Mouse (Mus musculus): Measurements from ENCODE around the gene Clstn2. TPM values are rescaled to one million over a fixed set of nuclear protein-coding genes. Genes with fewer than 3 reads are reported as not detected.

The Clstn2 gene
- polyA plus RNA-seq, 1 experiment from 2014 or later: 0.79 TPM

- Histone ChIP-seq H3K4me3 (no peak overlapping the region), H3K27ac (no peak overlapping the region), H3K9me3 (replicated peaks) (no peaks in the 10 kb centered on the region), H3K36me3 (no peaks in the 10 kb centered on the region), H3K27me3 (ENCODE audit: low read depth, poor library complexity, severe bottlenecking) (no peaks in the 10 kb centered on the region), H3K4me1 (no peaks in the 10 kb centered on the region)
- DNase-seq (ENCODE audit: low spot score): no peak
- WGBS: 95% methylated on average over 3 of the region's 3 CpGs
Observed at GRCm38 (mm10) chr9:97727715-97728486, 305.1 kb downstream of the Clstn2 start.

- H3K4me1 ChIP-seq: no peaks in the 10 kb centered on the region
- no peaks in the 10 kb centered on the region for H3K9me3 ChIP-seq (replicated peaks)
- no peak for DNase-seq (ENCODE audit: low spot score)
- no peak overlapping the region for H3K27ac ChIP-seq
- H3K4me3 ChIP-seq: no peak overlapping the region
- no peaks in the 10 kb centered on the region for H3K36me3 ChIP-seq
- no peaks in the 10 kb centered on the region for H3K27me3 ChIP-seq (ENCODE audit: low read depth, poor library complexity, severe bottlenecking)
Observed at GRCm38 (mm10) chr9:97717728-97718127, 315.3 kb downstream of the Clstn2 start.

DNA sequence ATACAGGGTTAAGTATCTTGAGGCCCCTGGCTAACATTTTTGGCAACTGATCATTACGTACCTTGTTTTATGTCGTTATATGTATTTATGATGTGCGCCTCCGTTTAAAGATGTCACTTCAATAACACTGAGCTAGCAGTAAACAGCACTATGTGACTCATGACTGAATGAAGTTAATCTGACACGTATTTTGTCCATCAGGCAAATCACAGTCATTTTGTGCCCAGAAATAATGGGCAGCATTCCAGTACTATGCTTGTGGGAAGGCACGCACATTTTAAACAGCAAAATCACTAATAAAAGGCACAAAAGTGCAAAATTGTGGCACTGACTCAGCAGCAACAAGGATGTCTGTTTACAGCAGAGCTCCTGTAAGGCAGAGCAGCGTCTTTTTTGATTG is 316.0 kb downstream of the Clstn2 start:
- DNase-seq (ENCODE audit: low spot score): no peak
- 89% methylated on average over 7 of the region's 7 CpGs for WGBS
- no peaks in the 10 kb centered on the region for H3K4me1 ChIP-seq
- no peaks in the 10 kb centered on the region for H3K27me3 ChIP-seq (ENCODE audit: low read depth, poor library complexity, severe bottlenecking)
- no peak overlapping the region for H3K4me3 ChIP-seq
- no peaks in the 10 kb centered on the region for H3K36me3 ChIP-seq
- no peak overlapping the region for H3K27ac ChIP-seq
- H3K9me3 ChIP-seq (replicated peaks): no peaks in the 10 kb centered on the region

DNA sequence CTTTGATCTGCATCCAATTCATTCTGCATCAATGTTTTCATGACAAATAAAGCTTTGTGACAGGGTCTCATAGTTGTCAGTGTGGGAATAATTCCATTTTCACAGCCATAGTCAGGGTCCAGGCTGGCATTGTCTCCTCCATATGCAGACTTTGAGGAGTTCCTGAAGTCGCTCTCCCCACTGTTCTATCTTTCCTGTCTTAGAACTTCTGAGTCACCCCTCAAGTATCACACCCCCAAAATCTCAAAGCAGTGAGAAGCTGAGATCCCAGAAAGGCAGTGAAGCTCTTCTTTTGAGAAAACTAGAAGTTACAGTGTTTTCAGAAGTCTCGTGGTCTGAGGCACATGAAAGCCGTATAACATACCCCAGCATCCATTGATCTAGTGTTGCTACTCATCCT is 320.1 kb downstream of the Clstn2 start:
- H3K27ac ChIP-seq: no peak overlapping the region
- 91% methylated on average over 3 of the region's 3 CpGs for WGBS

GRCm38 (mm10) chr9:97703901-97704503 is 329.0 kb downstream of the Clstn2 start:
- H3K27me3 ChIP-seq (ENCODE audit: low read depth, poor library complexity, severe bottlenecking): no peaks in the 10 kb centered on the region
- no peaks in the 10 kb centered on the region for H3K4me1 ChIP-seq
- 94% methylated on average over 4 of the region's 4 CpGs for WGBS
- no peak for DNase-seq (ENCODE audit: low spot score)
- no peaks in the 10 kb centered on the region for H3K36me3 ChIP-seq
- H3K4me3 ChIP-seq: no peak overlapping the region
- H3K9me3 ChIP-seq (replicated peaks): no peaks in the 10 kb centered on the region
- H3K27ac ChIP-seq: no peak overlapping the region

More for the DNA sequence above, 320.1 kb downstream of the Clstn2 start:
- DNase-seq (ENCODE audit: low spot score): no peak
- no peak overlapping the region for H3K4me3 ChIP-seq
- H3K4me1 ChIP-seq: no peaks in the 10 kb centered on the region
- no peaks in the 10 kb centered on the region for H3K36me3 ChIP-seq
- H3K9me3 ChIP-seq (replicated peaks): no peaks in the 10 kb centered on the region
- H3K27me3 ChIP-seq (ENCODE audit: low read depth, poor library complexity, severe bottlenecking): no peaks in the 10 kb centered on the region

- Histone ChIP-seq H3K9me3 (replicated peaks) (no peaks in the 10 kb centered on the region), H3K4me3 (no peak overlapping the region), H3K4me1 (no peaks in the 10 kb centered on the region), H3K27me3 (ENCODE audit: low read depth, poor library complexity, severe bottlenecking) (no peaks in the 10 kb centered on the region), H3K27ac (no peak overlapping the region), H3K36me3 (no peaks in the 10 kb centered on the region)
- DNase-seq (ENCODE audit: low spot score): no peak
- 90% methylated on average over 2 of the region's 2 CpGs for WGBS
Observed at GRCm38 (mm10) chr9:97702989-97703388, 330.0 kb downstream of the Clstn2 start.

GRCm38 (mm10) chr9:97699983-97700382 is 333.0 kb downstream of the Clstn2 start:
- no peaks in the 10 kb centered on the region for H3K9me3 ChIP-seq (replicated peaks)

DNA sequence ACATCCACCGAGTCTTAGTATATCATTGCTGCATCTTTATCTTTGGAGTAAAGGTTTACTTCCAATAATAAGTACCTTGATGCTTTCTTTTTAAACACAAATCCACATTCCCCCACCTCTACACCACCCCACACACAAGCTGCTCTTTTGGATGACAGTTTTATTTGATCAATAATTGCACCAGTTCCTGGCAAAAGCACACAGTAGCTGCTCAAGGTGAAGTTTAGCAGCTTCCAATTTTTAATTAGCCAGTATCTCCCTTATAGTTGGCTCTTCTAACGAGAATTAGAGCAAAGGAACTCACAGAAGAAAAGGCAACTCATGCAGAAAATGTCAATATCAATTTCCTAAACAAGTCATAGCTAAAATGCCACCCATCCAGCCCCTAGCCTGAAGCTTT is 334.0 kb downstream of the Clstn2 start:
- no peak overlapping the region for H3K4me3 ChIP-seq
- no peaks in the 10 kb centered on the region for H3K9me3 ChIP-seq (replicated peaks)
- 85% methylated on average over 2 of the region's 2 CpGs for WGBS
- no peaks in the 10 kb centered on the region for H3K27me3 ChIP-seq (ENCODE audit: low read depth, poor library complexity, severe bottlenecking)
- H3K36me3 ChIP-seq: no peaks in the 10 kb centered on the region
- H3K27ac ChIP-seq: no peak overlapping the region
- DNase-seq (ENCODE audit: low spot score): no peak
- H3K4me1 ChIP-seq: no peaks in the 10 kb centered on the region

More at GRCm38 (mm10) chr9:97699983-97700382, 333.0 kb downstream of the Clstn2 start:
- H3K4me3 ChIP-seq: no peak overlapping the region
- H3K4me1 ChIP-seq: no peaks in the 10 kb centered on the region
- no peaks in the 10 kb centered on the region for H3K27me3 ChIP-seq (ENCODE audit: low read depth, poor library complexity, severe bottlenecking)
- DNase-seq (ENCODE audit: low spot score): no peak
- WGBS: 86% methylated on average over 3 of the region's 3 CpGs
- H3K27ac ChIP-seq: no peak overlapping the region
- H3K36me3 ChIP-seq: no peaks in the 10 kb centered on the region

DNA sequence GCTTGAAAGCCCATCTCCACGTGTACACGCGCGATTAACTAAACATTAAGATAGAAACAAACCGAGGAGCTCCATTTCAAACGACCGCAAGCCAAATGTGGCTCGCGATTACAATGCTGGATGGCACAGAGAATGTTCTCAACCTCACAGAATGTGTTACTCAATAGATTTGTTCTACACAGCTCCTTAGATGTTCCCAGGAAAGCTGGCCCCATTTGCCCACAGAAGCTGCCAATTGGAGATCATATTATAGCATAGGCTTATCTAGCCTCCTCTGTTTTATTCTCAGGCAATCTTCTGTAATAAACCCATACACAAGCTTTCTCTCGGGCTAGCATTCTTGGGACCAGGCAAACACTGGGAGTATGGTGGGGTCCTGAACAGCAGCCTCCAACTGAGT is 334.9 kb downstream of the Clstn2 start:
- no peak overlapping the region for H3K27ac ChIP-seq
- no peak for DNase-seq (ENCODE audit: low spot score)
- 94% methylated on average over 10 of the region's 10 CpGs for WGBS
- no peak overlapping the region for H3K4me3 ChIP-seq
- H3K9me3 ChIP-seq (replicated peaks): no peaks in the 10 kb centered on the region
- H3K4me1 ChIP-seq: no peaks in the 10 kb centered on the region
- no peaks in the 10 kb centered on the region for H3K27me3 ChIP-seq (ENCODE audit: low read depth, poor library complexity, severe bottlenecking)
- H3K36me3 ChIP-seq: no peaks in the 10 kb centered on the region

- DNase-seq (ENCODE audit: low spot score): no peak
- Histone ChIP-seq H3K27me3 (ENCODE audit: low read depth, poor library complexity, severe bottlenecking) (no peaks in the 10 kb centered on the region), H3K4me3 (no peak overlapping the region), H3K27ac (no peak overlapping the region), H3K36me3 (no peaks in the 10 kb centered on the region), H3K9me3 (replicated peaks) (no peaks in the 10 kb centered on the region), H3K4me1 (no peaks in the 10 kb centered on the region)
- 83% methylated on average over 5 of the region's 5 CpGs for WGBS
Observed at GRCm38 (mm10) chr9:97696655-97697235, 336.2 kb downstream of the Clstn2 start.

GRCm38 (mm10) chr9:97695278-97695677 is 337.7 kb downstream of the Clstn2 start:
- DNase-seq (ENCODE audit: low spot score): no peak
- no peaks in the 10 kb centered on the region for H3K9me3 ChIP-seq (replicated peaks)
- no peak overlapping the region for H3K4me3 ChIP-seq
- H3K27ac ChIP-seq: no peak overlapping the region
- 68% methylated on average over 1 of the region's 1 CpGs for WGBS
- no peaks in the 10 kb centered on the region for H3K4me1 ChIP-seq
- no peaks in the 10 kb centered on the region for H3K27me3 ChIP-seq (ENCODE audit: low read depth, poor library complexity, severe bottlenecking)
- H3K36me3 ChIP-seq: no peaks in the 10 kb centered on the region

- no peak overlapping the region for H3K27ac ChIP-seq
- H3K4me1 ChIP-seq: peaks cover 14% of the 10 kb centered on the region; the same call in 1 of the 2 replicates
- no peaks in the 10 kb centered on the region for H3K9me3 ChIP-seq (replicated peaks)
- no peaks in the 10 kb centered on the region for H3K36me3 ChIP-seq
- DNase-seq (ENCODE audit: low spot score): no peak
- WGBS: 84% methylated on average over 4 of the region's 4 CpGs
- no peak overlapping the region for H3K4me3 ChIP-seq
- H3K27me3 ChIP-seq (ENCODE audit: low read depth, poor library complexity, severe bottlenecking): no peaks in the 10 kb centered on the region
Observed at GRCm38 (mm10) chr9:97686826-97687425, 346.1 kb downstream of the Clstn2 start.

GRCm38 (mm10) chr9:97685664-97686063 is 347.3 kb downstream of the Clstn2 start:
- 87% methylated on average over 4 of the region's 4 CpGs for WGBS
- no peaks in the 10 kb centered on the region for H3K27me3 ChIP-seq (ENCODE audit: low read depth, poor library complexity, severe bottlenecking)
- H3K36me3 ChIP-seq: no peaks in the 10 kb centered on the region
- no peaks in the 10 kb centered on the region for H3K9me3 ChIP-seq (replicated peaks)
- no peak overlapping the region for H3K27ac ChIP-seq
- H3K4me3 ChIP-seq: no peak overlapping the region
- H3K4me1 ChIP-seq: peaks cover 14% of the 10 kb centered on the region; the same call in 1 of the 2 replicates
- DNase-seq (ENCODE audit: low spot score): no peak
